Mouse (Mus musculus): ENCODE results near the gene Tnfsf8. TPM values are rescaled to one million over a fixed set of nuclear protein-coding genes. Genes with fewer than 3 reads are reported as not detected.

The Tnfsf8 gene
- polyA plus RNA-seq, 2 experiments = 0.04 to 0.06 TPM

DNA sequence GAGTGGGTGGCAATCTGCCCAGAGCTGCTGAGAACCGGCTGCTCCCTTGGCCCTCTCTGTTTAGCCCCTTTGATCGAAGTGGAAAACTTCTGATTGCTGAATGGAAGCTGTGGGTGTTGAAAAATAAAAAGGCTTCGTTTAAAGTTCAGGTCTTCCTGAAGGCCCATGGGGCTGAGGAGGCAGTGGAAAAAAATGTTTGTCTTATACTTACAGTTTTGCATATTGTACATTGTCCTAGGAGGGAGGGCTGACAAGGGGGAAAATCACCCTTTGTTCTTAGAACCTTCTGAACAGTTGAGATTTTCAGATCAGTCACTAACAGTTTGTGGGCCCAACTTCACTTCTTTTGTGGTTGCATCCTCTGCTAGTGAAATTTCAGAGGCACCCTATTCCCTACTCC lies 1.8 kb upstream of the Tnfsf8 start:
- TF ChIP-seq POLR2A (IDR thresholded peaks at IDR 0.05; ENCODE audit: borderline replicate concordance, extremely low read depth, insufficient read depth, insufficient read length) = no peak
- peaks cover 21% of the 10 kb centered on the region for H3K4me1 ChIP-seq (ENCODE audit: control insufficient read depth, insufficient read depth, low read length)
- no peak overlapping the region for H3K27ac ChIP-seq (replicated peaks; ENCODE audit: low read depth, low read length)
- no peaks in the 10 kb centered on the region for H3K9me3 ChIP-seq (ENCODE audit: control insufficient read depth, low read length)
- WGBS = 76% methylated on average over 3 of the region's 3 CpGs
- H3K27me3 ChIP-seq (ENCODE audit: control insufficient read depth, insufficient read depth, low read length) = no peaks in the 10 kb centered on the region
- H3K9ac ChIP-seq (ENCODE audit: low read depth, low read length, severe bottlenecking) = no peak overlapping the region
- no peak for ATAC-seq (ENCODE audit: low FRiP score, low read depth)
- no peak overlapping the region for H3K4me3 ChIP-seq (replicated peaks; ENCODE audit: low read length)
- no peak overlapping the region for H3K4me2 ChIP-seq (replicated peaks; ENCODE audit: low read depth, low read length, severe bottlenecking)
- no peaks in the 10 kb centered on the region for H3K36me3 ChIP-seq (ENCODE audit: control insufficient read depth, insufficient read depth, low read length)
- no peak for DNase-seq (ENCODE audit: low spot score)

DNA sequence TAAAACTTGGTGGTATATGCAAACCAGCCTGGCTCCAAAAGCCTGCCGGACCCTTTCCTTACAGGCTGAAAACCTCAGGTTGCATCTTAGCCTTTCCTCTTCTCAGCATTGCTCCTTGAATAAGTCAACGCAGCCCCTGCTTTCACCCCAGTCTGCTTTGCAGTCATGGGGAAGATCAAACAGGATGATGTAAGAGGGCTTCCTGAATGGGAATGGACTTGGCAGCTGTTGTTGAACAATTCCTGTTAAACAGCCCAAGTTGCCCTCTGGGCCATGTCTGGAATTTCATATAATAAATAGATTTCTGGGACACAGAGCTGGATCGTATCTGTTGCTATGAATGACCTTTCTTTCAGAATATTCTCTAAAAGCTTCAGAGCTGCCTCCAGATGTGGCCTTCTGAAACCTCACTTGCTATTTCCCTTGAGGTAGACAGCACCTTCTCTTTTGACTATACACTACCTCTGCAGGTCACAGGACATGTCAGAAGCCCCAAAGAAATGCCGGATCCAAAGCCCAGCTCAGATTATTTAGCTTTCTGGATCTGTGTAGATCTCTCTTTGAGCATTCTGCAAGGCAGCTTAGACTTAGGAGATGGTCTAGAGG lies 1.0 kb upstream of the Tnfsf8 start:
- Histone ChIP-seq H3K4me1 (ENCODE audit: control insufficient read depth, insufficient read depth, low read length) (peaks cover 21% of the 10 kb centered on the region), H3K9me3 (ENCODE audit: control insufficient read depth, low read length) (no peaks in the 10 kb centered on the region), H3K4me3 (replicated peaks; ENCODE audit: low read length) (no peak overlapping the region), H3K9ac (ENCODE audit: low read depth, low read length, severe bottlenecking) (no peak overlapping the region), H3K36me3 (ENCODE audit: control insufficient read depth, insufficient read depth, low read length) (no peaks in the 10 kb centered on the region), H3K27me3 (ENCODE audit: control insufficient read depth, insufficient read depth, low read length) (no peaks in the 10 kb centered on the region), H3K4me2 (replicated peaks; ENCODE audit: low read depth, low read length, severe bottlenecking) (no peak overlapping the region), H3K27ac (replicated peaks; ENCODE audit: low read depth, low read length) (no peak overlapping the region)
- WGBS = 54% methylated on average over 4 of the region's 4 CpGs
- no peak for TF ChIP-seq POLR2A (IDR thresholded peaks at IDR 0.05; ENCODE audit: borderline replicate concordance, extremely low read depth, insufficient read depth, insufficient read length)
- ATAC-seq (ENCODE audit: low FRiP score, low read depth) (no peak; the same call in 1 of the 2 replicates), DNase-seq (ENCODE audit: low spot score) (peak; percentile 77)

DNA sequence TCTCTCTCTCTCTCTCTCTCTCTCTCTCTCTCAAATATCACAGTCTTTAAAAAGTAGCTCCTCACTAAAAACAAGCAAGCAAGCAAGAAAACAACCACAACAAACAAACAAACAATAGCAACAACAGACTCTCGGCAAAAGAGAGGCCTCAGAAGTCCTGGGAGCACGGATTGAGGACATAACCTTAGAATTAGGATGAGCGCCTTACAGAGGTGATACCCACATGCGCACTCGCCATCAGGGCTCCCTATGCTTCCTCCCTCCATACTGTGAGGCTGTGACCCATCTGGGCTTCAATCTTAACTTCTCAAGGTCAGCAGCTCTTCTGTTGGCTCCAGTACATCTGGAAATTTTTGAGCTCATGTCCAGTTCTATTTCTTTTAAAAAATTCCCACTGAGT lies 911 bp downstream of the Tnfsf8 start:
- no peak for TF ChIP-seq POLR2A (IDR thresholded peaks at IDR 0.05; ENCODE audit: borderline replicate concordance, extremely low read depth, insufficient read depth, insufficient read length)
- Histone ChIP-seq H3K9me3 (ENCODE audit: control insufficient read depth, low read length) (no peaks in the 10 kb centered on the region), H3K9ac (ENCODE audit: low read depth, low read length, severe bottlenecking) (no peak overlapping the region), H3K4me3 (replicated peaks; ENCODE audit: low read length) (no peak overlapping the region), H3K4me2 (replicated peaks; ENCODE audit: low read depth, low read length, severe bottlenecking) (no peak overlapping the region), H3K27me3 (ENCODE audit: control insufficient read depth, insufficient read depth, low read length) (no peaks in the 10 kb centered on the region), H3K27ac (replicated peaks; ENCODE audit: low read depth, low read length) (no peak overlapping the region), H3K36me3 (ENCODE audit: control insufficient read depth, insufficient read depth, low read length) (no peaks in the 10 kb centered on the region), H3K4me1 (ENCODE audit: control insufficient read depth, insufficient read depth, low read length) (peaks cover 21% of the 10 kb centered on the region)
- ATAC-seq (ENCODE audit: low FRiP score, low read depth) (no peak), DNase-seq (ENCODE audit: low spot score) (no peak)
- WGBS = 83% methylated on average over 5 of the region's 5 CpGs

GRCm38 (mm10) chr4:63859785-63860203 lies 1.4 kb downstream of the Tnfsf8 start:
- H3K27ac ChIP-seq (replicated peaks; ENCODE audit: low read depth, low read length) = no peak overlapping the region
- TF ChIP-seq POLR2A (IDR thresholded peaks at IDR 0.05; ENCODE audit: borderline replicate concordance, extremely low read depth, insufficient read depth, insufficient read length) = no peak
- WGBS = 82% methylated on average over 4 of the region's 4 CpGs
- no peaks in the 10 kb centered on the region for H3K36me3 ChIP-seq (ENCODE audit: control insufficient read depth, insufficient read depth, low read length)
- H3K9me3 ChIP-seq (ENCODE audit: control insufficient read depth, low read length) = no peaks in the 10 kb centered on the region
- H3K9ac ChIP-seq (ENCODE audit: low read depth, low read length, severe bottlenecking) = no peak overlapping the region
- H3K4me1 ChIP-seq (ENCODE audit: control insufficient read depth, insufficient read depth, low read length) = peaks cover 21% of the 10 kb centered on the region
- no peak overlapping the region for H3K4me2 ChIP-seq (replicated peaks; ENCODE audit: low read depth, low read length, severe bottlenecking)
- no peak overlapping the region for H3K4me3 ChIP-seq (replicated peaks; ENCODE audit: low read length)
- no peaks in the 10 kb centered on the region for H3K27me3 ChIP-seq (ENCODE audit: control insufficient read depth, insufficient read depth, low read length)
- ATAC-seq (ENCODE audit: low FRiP score, low read depth) (no peak), DNase-seq (ENCODE audit: low spot score) (no peak)

DNA sequence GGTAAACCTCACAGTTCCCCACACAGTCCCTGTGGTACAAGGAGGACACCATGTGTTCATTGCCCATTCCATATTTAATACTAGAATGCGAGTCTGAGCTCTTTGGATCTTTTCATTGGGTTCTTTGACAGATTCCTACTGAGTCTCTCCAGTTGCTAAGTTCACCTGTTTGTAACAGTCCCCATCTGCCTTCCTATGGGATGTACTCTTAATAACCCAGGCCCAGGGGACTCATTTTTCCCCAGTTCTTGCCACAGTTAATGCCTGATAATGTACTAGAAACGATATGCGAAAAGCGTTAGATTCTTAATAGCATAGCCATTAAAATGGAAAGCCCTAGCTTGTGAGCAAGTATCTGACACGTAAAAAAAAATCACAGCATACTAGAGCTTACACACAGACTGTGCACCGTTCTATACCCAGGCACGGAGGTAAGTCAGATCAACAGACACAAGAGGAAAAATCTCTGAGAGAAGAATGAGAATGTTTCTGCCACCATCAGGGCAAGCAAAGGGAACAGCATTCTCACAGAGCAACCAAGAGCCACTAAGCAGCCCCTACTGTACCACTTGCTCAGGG lies 2.4 kb downstream of the Tnfsf8 start:
- no peak overlapping the region for H3K4me3 ChIP-seq (replicated peaks; ENCODE audit: low read length)
- H3K36me3 ChIP-seq (ENCODE audit: control insufficient read depth, insufficient read depth, low read length) = no peaks in the 10 kb centered on the region
- DNase-seq (ENCODE audit: low spot score) (no peak), ATAC-seq (ENCODE audit: low FRiP score, low read depth) (no peak)
- 61% methylated on average over 7 of the region's 7 CpGs for WGBS
- peaks cover 21% of the 10 kb centered on the region for H3K4me1 ChIP-seq (ENCODE audit: control insufficient read depth, insufficient read depth, low read length)
- H3K9me3 ChIP-seq (ENCODE audit: control insufficient read depth, low read length) = no peaks in the 10 kb centered on the region
- no peaks in the 10 kb centered on the region for H3K27me3 ChIP-seq (ENCODE audit: control insufficient read depth, insufficient read depth, low read length)
- no peak overlapping the region for H3K27ac ChIP-seq (replicated peaks; ENCODE audit: low read depth, low read length)
- H3K4me2 ChIP-seq (replicated peaks; ENCODE audit: low read depth, low read length, severe bottlenecking) = no peak overlapping the region
- H3K9ac ChIP-seq (ENCODE audit: low read depth, low read length, severe bottlenecking) = no peak overlapping the region
- TF ChIP-seq POLR2A (IDR thresholded peaks at IDR 0.05; ENCODE audit: borderline replicate concordance, extremely low read depth, insufficient read depth, insufficient read length) = no peak

Data from limb, embryonic 14.5 days (tissue).